Mouse (Mus musculus) fibroblast of lung, adult 2 months (primary cell): ENCODE results near the gene Gca.
A peak's percentile ranks its signal among the peaks of the same experiment; 100 is the strongest.

Source experiments
- DNase-seq: peaks from one replicate; pipeline ENCODE4 v3.0.0-alpha.2; 2011; ENCODE audit warnings: low read depth

Gca gene

GRCm38 (mm10) chr2:62664135-62664670 lies at the start of gene Gca:
Gca (plus strand) TSS chr2:62664285.
- no peak for DNase-seq

- DNase-seq, result no peak
Observed at GRCm38 (mm10) chr2:62618934-62619341, 45.1 kb upstream of the Gca start.

- DNase-seq, result no peak
Observed at GRCm38 (mm10) chr2:62619679-62620078, 44.4 kb upstream of the Gca start.

GRCm38 (mm10) chr2:62623024-62623441 lies 41.1 kb upstream of the Gca start:
- DNase-seq, result peak; percentile 50

- no peak for DNase-seq
Observed at GRCm38 (mm10) chr2:62627728-62628127, 36.4 kb upstream of the Gca start.

- DNase-seq, result no peak
Observed at GRCm38 (mm10) chr2:62628356-62628755, 35.7 kb upstream of the Gca start.

- no peak for DNase-seq
Observed at GRCm38 (mm10) chr2:62630446-62630845, 33.6 kb upstream of the Gca start.

- no peak for DNase-seq
Observed at GRCm38 (mm10) chr2:62639869-62640268, 24.2 kb upstream of the Gca start.

GRCm38 (mm10) chr2:62643405-62644305 lies 20.4 kb upstream of the Gca start:
- no peak for DNase-seq

- no peak for DNase-seq
Observed at GRCm38 (mm10) chr2:62644891-62645290, 19.2 kb upstream of the Gca start.

- no peak for DNase-seq
Observed at GRCm38 (mm10) chr2:62645475-62645874, 18.6 kb upstream of the Gca start.

GRCm38 (mm10) chr2:62646014-62646645 lies 18.0 kb upstream of the Gca start, which contains the start of gene Ifih1:
Ifih1 (minus strand) TSS chr2:62646255.
- DNase-seq, result no peak

GRCm38 (mm10) chr2:62646671-62647289 lies 17.3 kb upstream of the Gca start:
- DNase-seq, result no peak

GRCm38 (mm10) chr2:62651890-62652289 lies 12.2 kb upstream of the Gca start:
- no peak for DNase-seq

- DNase-seq, result no peak
Observed at GRCm38 (mm10) chr2:62652466-62652865, 11.6 kb upstream of the Gca start.

GRCm38 (mm10) chr2:62654519-62655338 lies 9.4 kb upstream of the Gca start:
- DNase-seq, result no peak

GRCm38 (mm10) chr2:62656072-62656471 lies 8.0 kb upstream of the Gca start:
- no peak for DNase-seq

GRCm38 (mm10) chr2:62660565-62660964 lies 3.5 kb upstream of the Gca start:
- DNase-seq, result no peak

GRCm38 (mm10) chr2:62662560-62662959 lies 1.5 kb upstream of the Gca start:
- no peak for DNase-seq

GRCm38 (mm10) chr2:62664839-62665238 lies 754 bp downstream of the Gca start:
- DNase-seq, result no peak

GRCm38 (mm10) chr2:62665536-62665935 lies 1.5 kb downstream of the Gca start:
- no peak for DNase-seq

- no peak for DNase-seq
Observed at GRCm38 (mm10) chr2:62669848-62670247, 5.8 kb downstream of the Gca start.
